Mouse (Mus musculus) ovary, adult 18-20 months (tissue): ENCODE measurements at regions not wholly inside any gene's neighbourhood (a gene's known extent, or its start where the extent isn't known, plus 50 kb on each side); places are given as distances from the start of the nearest gene placed in this dataset.

ENCODE experiments used
- DNase-seq: peaks from one replicate; pipeline ENCODE4 v3.0.0; 2022; ENCODE audit warnings: low spot score, mixed read lengths

- DNase-seq: no peak
Measured at GRCm38 (mm10) chr2:74354591-74354990, 224.6 kb downstream of the Lnpk start.

GRCm38 (mm10) chr2:74349809-74350208 is 229.4 kb downstream of the Lnpk start:
- DNase-seq: no peak

DNA sequence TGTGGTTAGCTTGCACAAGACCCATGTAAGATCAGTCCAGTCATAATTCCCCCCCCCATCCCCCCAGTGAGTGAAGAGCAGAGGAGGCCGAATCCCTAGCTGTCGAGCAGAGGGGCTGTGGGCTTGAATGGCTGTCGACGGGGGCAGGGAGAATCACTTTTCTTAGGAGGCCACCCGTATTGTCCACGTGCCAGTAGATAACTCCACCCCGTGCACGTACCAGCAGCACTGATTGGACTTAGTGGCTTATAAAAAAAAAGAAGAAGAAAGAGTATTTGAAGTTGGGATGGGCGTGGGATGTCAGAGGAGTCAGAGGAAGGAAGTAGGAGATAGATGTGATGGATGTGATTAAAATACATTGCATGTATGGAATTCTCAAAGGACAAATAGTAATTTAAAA is 272.9 kb downstream of the Lnpk start:
- DNase-seq: no peak

- no peak for DNase-seq
Measured at GRCm38 (mm10) chr2:74300885-74301451, 278.3 kb downstream of the Lnpk start.

- no peak for DNase-seq
Measured at GRCm38 (mm10) chr2:74300366-74300791, 278.9 kb downstream of the Lnpk start.

DNA sequence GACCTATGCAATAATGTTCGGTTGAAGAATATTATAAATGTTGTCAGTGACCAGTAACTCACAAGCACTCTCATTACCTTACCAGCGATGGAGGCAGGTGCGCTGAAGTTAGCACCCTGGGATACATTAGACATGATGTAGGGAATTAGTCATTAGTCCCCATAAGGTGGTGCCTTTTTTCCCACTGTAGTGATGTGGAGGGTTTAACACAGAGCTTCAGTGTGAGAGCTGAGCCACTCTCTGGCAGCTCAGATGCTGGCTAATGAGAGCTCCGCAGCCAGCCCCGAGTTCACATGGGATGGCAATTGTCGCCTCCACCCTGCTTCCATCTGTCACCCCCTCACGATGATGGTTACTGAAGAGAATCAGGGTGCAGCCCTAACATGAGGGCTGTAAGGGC is 286.6 kb downstream of the Lnpk start:
- no peak for DNase-seq

DNA sequence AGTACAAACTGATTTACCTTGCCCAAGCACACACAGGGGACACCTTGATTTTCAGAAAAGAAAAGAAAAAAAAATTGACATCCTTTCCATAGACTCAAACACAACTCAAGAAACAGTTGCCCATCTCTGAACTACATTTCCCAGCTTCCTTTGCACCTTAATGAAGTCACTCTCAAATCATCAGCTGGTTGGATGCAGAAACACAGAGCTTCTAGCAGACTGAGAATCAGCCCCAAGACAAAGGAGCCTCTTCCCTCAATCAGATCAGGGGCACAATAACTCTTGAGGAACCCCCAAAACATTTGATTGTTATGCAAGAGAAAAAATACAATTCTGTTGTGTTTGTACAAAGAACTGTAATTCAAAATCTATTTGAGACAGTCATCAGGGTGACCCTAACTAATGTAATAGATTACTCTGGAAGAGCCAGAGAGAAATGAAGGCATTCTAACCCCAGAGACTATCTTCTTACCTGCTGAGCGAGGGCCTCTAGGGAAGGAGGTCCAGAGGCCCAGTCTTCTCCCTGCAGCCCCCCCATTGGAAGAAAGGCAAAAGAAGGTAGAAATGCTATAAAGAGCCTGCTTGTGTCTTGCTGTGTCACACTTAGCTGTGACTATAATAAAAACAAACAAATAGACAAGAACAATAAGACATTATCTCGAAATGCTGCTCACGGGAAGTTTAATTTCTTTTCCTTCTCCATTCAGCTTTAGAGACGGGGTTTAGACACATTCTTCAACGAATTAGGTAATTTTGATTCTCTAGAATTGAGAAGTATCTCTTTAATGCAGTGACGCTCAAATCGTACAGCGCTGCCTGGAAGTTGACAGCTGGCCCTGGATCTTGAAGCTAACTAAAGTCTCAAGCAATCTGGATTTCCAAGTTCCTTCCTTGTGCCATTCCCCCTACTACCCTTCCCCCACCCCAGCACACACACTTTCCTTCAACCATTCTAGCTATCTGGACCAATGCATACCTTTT is 287.5 kb downstream of the Lnpk start:
- no peak for DNase-seq

GRCm38 (mm10) chr2:74285624-74286023 is 293.6 kb downstream of the Lnpk start:
- no peak for DNase-seq

- DNase-seq: no peak
Measured at GRCm38 (mm10) chr2:74264963-74265362, 314.3 kb downstream of the Lnpk start.

GRCm38 (mm10) chr2:74257034-74257781 is 322.0 kb downstream of the Lnpk start:
- DNase-seq: no peak

GRCm38 (mm10) chr2:74247521-74247920 is 331.7 kb downstream of the Lnpk start:
- no peak for DNase-seq

GRCm38 (mm10) chr2:74246631-74247030 is 332.6 kb downstream of the Lnpk start:
- DNase-seq: no peak

DNA sequence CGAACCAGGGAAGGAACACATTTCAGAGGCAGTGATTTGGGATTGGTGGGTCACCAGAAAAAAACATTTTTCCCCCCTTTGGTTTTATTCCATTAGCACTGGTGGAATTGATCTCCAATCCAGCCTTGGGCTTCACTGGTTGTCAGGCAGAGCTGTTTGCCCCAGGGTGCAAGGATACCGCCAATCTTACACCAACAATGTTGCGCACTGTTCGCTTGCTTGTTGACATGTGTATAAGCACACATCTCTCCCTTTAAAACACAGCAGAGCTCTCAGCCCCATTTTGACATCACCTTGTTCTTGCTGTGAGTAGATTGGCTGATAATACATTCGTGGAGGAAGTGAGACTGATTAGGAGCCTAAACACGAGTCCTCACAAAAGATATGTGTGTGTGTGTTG is 333.1 kb upstream of the Atp5g3 start:
- DNase-seq: no peak

DNA sequence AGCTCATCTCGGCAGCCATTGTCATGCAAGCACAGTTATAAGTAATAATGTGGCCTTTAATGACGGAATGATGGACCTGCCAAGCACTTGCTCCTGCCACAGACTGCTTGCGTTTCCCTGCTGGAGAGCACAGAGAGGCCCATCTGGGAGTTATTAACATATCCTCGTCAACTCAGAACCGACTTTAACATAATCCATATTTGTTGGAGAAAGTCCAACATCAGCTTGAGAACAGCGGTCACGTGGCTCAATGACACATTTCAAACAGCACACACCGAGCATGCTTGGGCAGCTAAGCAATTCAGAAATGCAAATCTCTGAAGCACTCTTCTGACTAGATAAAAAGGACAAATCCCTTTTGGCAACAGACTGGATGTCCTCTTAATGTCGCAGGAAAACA is 332.7 kb upstream of the Atp5g3 start:
- no peak for DNase-seq

DNA sequence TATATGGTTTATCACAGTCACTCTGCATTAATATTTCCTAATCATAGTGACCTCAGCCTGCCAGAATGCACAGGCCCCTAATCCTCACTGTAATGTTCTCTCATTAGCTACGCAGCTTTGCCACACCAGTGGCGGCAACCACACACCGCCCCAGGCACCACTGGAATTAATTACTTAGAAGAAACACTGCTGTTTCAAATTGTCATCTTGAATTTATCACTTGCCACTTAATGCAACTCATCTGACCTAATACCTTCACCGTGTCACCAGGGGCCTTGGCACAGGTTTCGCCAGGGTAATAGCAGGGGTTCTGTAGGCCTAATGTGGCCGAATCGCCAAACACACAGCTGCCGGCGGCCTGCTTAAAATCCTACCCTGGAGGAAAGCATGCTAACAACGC is 328.5 kb upstream of the Atp5g3 start:
- no peak for DNase-seq

GRCm38 (mm10) chr2:74217437-74217836 is 306.3 kb upstream of the Atp5g3 start:
- no peak for DNase-seq

DNA sequence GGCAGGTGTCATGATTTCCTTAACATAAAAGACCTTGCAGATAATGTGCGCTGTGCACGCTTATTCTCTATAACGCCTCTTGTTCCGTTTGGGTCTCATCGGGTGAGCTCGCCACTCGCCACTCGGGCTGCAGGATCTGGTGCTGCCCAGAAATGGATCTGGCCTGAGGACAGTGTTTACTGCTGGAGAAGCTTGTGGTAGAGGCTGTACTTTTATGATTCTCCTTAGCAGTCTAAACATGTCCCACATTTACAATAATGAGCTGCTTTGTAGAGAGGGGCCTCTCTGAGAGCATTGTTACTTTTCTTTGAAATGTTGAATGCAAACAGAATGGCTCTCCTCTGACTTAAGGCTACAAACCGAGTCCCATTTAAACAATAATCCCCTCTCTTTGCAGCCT is 299.1 kb upstream of the Atp5g3 start:
- no peak for DNase-seq

DNA sequence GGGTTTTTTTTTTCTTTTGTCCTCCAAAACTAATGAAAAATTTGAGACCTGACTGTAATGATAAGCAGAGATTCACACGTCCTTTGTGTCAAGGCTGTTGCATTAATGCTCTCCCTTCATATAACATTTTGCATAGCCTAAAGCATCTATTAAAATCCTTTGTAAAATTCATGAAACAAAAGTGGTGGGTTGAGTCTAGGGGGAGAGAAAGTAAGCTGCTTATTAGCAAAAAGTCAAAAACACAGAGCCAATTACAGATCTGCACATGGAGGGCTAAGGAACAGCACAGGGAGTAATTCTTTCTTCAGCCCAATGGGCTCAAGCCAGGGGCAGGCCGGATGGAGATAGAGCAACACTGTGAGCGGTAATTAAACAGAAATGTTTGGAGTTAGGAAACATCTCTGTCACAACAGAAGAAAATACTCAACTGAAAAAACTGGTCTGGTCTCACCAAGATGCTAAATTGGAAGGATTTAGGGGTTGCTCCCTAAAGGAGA is 298.3 kb upstream of the Atp5g3 start:
- no peak for DNase-seq

DNA sequence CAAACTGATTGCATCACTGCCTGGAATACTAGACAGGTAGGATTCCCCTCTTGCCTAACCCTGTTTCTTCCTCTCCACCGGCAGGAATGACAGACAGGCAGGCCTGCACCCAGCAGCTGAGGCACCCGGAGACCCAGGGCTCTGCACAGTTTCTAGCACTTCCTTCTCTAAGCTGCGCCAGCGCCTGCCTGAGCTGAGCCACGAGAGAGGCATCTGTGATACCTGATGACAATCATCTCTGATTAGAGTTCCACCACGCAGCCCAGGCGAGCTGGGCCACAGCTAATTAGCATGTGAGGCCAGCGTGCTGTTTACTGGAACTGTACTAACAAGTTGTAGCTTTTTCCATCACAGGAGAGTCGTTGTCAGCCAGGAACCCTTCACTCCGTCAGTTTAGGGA is 296.3 kb upstream of the Atp5g3 start:
- no peak for DNase-seq

GRCm38 (mm10) chr2:74202776-74203175 is 291.6 kb upstream of the Atp5g3 start:
- no peak for DNase-seq

DNA sequence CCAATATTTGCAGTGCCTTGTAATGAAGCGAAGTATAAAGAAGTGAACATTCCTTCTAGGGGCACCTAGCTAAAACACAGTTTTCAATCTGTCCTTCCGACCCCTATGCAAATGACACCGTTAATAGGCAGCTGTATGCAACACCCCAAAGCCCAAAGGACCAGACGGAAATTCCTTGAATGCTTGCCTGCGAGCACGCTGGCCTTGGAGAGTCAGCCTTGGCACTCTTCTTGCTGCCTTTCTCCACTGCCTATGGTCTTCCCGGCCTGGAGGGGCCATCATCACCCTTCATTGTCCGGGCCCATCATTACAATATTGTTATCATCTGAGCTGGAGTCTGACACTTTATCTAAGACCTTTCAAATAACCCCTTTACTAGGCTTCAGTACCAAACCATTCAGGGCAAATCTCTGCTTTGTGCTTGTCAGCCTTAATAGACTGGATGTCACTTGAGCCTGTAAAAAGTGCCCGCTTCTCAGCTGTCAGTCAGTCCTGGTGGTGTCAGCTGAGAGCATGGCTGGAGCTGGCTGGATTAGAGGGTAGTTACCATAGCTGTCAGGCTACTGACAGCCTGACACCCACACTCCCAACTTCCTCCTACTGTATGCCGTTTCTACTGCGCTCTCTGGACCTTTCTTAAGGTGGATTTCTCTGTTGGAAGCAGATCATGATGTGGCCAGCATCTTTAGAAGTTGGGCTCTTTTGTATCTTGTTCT is 290.6 kb upstream of the Atp5g3 start:
- no peak for DNase-seq

DNA sequence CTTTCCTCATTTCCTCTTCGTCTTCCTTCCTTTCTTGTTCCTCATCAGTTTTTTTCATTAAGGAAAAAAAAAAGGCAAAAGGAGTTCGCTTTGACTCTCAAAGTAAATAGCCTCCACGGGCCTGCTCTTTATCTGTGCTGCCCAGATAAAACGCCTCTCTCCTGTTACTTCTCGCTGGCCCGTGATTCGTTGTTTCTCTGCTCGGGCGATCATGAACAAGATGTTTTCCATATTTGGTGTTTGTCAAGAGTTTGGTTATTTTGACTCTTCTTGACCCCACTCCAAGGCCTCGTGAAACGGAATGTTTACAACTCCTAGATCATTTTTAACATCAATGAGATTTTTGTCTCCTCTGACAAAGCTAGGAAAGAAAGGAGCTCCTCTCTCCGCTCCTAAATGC is 288.4 kb upstream of the Atp5g3 start:
- DNase-seq: peak; percentile 43
